Mouse (Mus musculus): ENCODE data around the gene Itpr2. TPM values are rescaled to one million over a fixed set of nuclear protein-coding genes. Genes with fewer than 3 reads are reported as not detected.

The Itpr2 gene
- polyA plus RNA-seq, 1 experiment from 2014 or later: 9.3 TPM

DNA sequence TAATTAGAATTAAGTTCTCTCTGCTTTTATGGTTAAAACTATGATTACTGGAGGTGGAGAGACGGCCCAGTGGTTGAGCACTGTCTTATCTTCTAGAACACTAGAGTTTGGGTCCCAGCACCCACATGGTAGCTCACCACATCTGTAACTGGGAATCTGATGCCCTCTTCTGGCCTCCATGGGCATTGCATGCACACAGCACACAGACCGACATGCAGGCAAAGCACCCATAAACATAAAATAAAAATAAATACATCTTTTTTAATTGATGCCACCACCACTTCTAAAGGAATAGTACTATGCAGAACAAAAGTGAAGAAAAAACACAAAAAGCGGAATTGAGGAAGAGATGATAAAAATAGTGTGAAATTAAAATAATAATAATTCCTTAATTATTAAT lies 243.8 kb downstream of the Itpr2 start:
- H3K36me3 ChIP-seq: no peaks in the 10 kb centered on the region
- 96% methylated on average over 3 of the region's 3 CpGs for WGBS
- H3K9ac ChIP-seq: no peak overlapping the region
- no peak overlapping the region for H3K4me3 ChIP-seq
- H3K27ac ChIP-seq (replicated peaks): no peak overlapping the region
- H3K9me3 ChIP-seq: no peaks in the 10 kb centered on the region
- no peak overlapping the region for H3K4me2 ChIP-seq
- ATAC-seq (ENCODE audit: low FRiP score, low read depth): no peak
- no peaks in the 10 kb centered on the region for H3K27me3 ChIP-seq
- H3K4me1 ChIP-seq (replicated peaks): no peaks in the 10 kb centered on the region

DNA sequence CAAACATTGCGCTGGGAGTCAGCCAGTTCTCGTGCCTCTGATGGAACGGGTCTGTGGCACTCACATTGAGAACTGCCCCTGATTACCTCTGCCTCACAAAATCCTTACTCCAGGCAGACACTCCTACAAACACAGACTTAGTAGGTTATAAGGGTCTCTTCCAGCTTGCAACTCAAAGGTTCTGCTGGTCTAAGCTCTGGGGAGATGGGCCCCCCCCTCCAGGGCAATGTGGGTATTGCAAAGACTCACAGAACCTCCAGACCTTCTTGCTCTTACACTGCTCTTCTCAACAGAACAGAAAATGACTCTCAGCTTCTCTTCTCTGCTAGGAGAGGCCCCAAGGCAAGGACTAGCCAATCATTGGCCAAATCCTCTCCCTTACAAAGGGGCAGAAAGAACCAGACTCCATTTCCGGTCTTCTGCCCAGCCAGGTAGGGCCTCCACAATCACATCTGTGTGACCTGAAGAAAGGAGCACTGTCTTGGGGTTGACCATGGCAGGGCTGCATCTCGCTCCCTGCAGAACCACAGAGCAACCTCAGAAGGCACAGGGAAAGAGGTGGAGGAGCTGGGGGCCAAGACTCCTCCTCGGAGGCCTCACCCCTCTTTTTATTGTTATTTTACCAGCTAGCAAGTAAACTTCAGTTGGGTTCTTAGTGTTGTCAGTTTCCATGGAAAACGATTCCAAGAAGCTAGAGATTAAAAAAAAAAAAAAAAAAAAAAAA lies 244.9 kb downstream of the Itpr2 start:
- Histone ChIP-seq H3K27me3 (no peaks in the 10 kb centered on the region), H3K27ac (replicated peaks) (no peak overlapping the region), H3K4me2 (no peak overlapping the region), H3K9ac (no peak overlapping the region), H3K4me1 (replicated peaks) (no peaks in the 10 kb centered on the region), H3K36me3 (no peaks in the 10 kb centered on the region), H3K4me3 (no peak overlapping the region), H3K9me3 (no peaks in the 10 kb centered on the region)
- no peak for ATAC-seq (ENCODE audit: low FRiP score, low read depth)
- WGBS: 91% methylated on average over 7 of the region's 7 CpGs

DNA sequence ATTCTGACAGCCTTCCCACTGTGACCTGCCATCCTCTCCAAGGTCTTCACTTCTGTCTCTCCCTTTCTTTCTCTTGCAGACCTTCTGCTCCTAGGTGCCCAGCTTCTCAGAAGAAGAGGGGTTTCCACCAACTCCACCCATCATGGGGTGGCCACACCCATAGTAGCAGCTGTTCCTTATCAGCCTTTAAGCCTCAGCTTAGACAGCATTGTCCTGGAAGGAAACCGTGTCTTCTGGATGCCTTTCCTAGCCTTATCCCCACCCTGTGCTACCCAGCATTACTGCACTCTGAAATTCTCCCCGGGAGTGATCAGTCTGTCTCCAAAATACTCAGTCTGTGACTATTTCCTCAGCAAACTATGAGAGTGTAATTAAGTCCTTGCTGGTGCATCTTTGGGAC lies 245.6 kb downstream of the Itpr2 start:
- no peak for ATAC-seq (ENCODE audit: low FRiP score, low read depth)
- WGBS: 79% methylated on average over 2 of the region's 2 CpGs
- Histone ChIP-seq H3K4me2 (no peak overlapping the region), H3K9me3 (no peaks in the 10 kb centered on the region), H3K36me3 (no peaks in the 10 kb centered on the region), H3K9ac (no peak overlapping the region), H3K27me3 (no peaks in the 10 kb centered on the region), H3K27ac (replicated peaks) (no peak overlapping the region), H3K4me1 (replicated peaks) (no peaks in the 10 kb centered on the region), H3K4me3 (no peak overlapping the region)

DNA sequence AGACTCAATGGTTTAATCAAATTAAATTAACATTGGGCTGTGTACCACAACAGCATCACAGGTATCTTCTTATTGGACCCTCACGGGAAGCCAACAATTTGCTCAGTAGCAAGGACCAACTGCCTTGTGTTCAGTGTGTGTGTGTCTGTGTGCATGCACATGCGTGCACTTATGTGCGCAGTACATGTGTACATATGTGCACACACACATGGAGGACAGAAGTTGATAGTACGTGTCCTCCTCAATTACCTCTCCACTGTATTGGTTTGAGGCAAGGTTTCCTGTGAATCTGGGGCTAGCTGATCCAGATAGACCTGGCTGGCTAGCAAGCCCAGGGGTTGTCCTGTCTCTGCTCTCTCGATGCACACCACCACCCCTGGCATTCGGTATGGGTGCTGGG lies 246.4 kb downstream of the Itpr2 start:
- 97% methylated on average over 6 of the region's 6 CpGs for WGBS

DNA sequence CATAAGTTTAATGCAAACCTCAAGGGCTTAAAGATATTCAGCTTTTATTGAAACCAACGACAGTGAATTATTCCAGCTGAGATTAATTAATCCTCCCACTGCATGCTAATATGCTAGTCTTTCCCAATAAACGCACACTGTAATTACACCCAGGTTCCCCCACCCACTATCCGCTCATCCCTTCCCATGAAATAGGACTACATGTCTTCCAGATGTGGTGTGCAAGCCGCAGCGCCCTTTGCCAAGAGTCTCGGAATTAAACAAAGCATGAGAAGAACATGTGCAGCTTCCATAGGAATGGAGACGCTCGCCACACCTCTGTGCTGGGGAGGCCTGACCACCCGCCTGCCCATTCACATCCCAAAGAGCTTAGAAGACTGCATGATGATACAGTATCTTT lies 247.1 kb downstream of the Itpr2 start:
- no peak for ATAC-seq (ENCODE audit: low FRiP score, low read depth)
- WGBS: 71% methylated on average over 9 of the region's 9 CpGs

More for the DNA sequence above, 246.4 kb downstream of the Itpr2 start:
- Histone ChIP-seq H3K4me1 (replicated peaks) (no peaks in the 10 kb centered on the region), H3K4me3 (no peak overlapping the region), H3K27ac (replicated peaks) (no peak overlapping the region), H3K9ac (no peak overlapping the region), H3K4me2 (no peak overlapping the region), H3K27me3 (no peaks in the 10 kb centered on the region), H3K36me3 (no peaks in the 10 kb centered on the region), H3K9me3 (no peaks in the 10 kb centered on the region)
- ATAC-seq (ENCODE audit: low FRiP score, low read depth): no peak

DNA sequence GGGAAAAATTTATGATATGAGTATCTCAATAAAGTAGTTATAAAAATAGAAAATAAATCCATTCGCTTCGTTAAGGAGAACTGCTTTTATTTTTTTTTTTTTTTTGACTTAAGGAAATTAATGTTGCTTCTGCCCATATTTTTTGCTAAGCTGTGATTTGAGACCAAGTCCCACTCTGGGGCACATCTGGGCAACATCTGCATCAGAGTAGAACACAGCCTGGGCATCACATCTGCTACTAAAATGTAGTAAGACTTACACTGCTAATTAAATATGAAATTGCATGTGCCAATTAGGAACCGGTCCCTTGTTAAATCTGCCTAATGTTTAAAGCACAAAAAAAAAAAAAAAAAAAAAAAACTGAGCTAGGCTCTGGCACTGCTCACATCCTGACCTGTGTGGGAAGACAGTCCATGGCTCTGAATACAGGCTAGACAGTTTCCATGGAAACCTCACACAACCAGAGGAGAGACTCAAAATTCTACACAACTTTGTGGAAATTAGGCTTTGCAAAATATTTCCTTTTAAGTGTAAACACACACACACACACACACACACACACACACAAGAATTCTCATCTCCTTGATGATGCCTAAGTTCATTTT lies 247.7 kb downstream of the Itpr2 start:
- H3K9ac ChIP-seq: no peak overlapping the region
- ATAC-seq (ENCODE audit: low FRiP score, low read depth): no peak
- no peaks in the 10 kb centered on the region for H3K4me1 ChIP-seq (replicated peaks)
- H3K36me3 ChIP-seq: no peaks in the 10 kb centered on the region
- H3K27ac ChIP-seq (replicated peaks): no peak overlapping the region
- H3K4me2 ChIP-seq: no peak overlapping the region
- H3K9me3 ChIP-seq: no peaks in the 10 kb centered on the region
- 73% methylated on average over 3 of the region's 3 CpGs for WGBS
- no peak overlapping the region for H3K4me3 ChIP-seq
- no peaks in the 10 kb centered on the region for H3K27me3 ChIP-seq

More for the DNA sequence above, 247.1 kb downstream of the Itpr2 start:
- Histone ChIP-seq H3K4me2 (no peak overlapping the region), H3K9ac (no peak overlapping the region), H3K4me3 (no peak overlapping the region), H3K9me3 (no peaks in the 10 kb centered on the region), H3K36me3 (no peaks in the 10 kb centered on the region), H3K27ac (replicated peaks) (no peak overlapping the region), H3K4me1 (replicated peaks) (no peaks in the 10 kb centered on the region), H3K27me3 (no peaks in the 10 kb centered on the region)

DNA sequence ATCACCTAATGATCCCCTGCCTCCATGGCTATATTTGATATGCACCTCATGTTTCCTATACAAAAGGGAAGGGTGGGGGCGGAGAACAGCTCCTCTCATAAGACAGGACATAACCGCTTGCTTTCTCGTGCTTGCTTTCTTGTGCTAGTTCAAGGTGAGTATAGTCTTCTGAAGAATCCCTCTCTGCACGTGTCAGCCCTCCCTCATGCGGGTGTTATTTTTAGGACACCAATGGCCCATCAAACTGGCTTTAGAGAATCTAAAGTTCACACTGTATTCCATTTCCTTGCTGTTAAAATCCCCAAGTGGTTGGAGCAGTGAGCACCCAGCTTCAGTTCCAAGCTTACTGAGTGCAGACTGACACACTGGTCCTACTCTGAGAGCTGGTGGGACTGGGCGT lies 252.9 kb downstream of the Itpr2 start:
- Histone ChIP-seq H3K9ac (no peak overlapping the region), H3K27me3 (no peaks in the 10 kb centered on the region), H3K9me3 (no peaks in the 10 kb centered on the region), H3K27ac (replicated peaks) (no peak overlapping the region), H3K4me2 (no peak overlapping the region), H3K4me1 (replicated peaks) (no peaks in the 10 kb centered on the region), H3K4me3 (no peak overlapping the region), H3K36me3 (no peaks in the 10 kb centered on the region)
- 91% methylated on average over 6 of the region's 6 CpGs for WGBS
- no peak for ATAC-seq (ENCODE audit: low FRiP score, low read depth)

DNA sequence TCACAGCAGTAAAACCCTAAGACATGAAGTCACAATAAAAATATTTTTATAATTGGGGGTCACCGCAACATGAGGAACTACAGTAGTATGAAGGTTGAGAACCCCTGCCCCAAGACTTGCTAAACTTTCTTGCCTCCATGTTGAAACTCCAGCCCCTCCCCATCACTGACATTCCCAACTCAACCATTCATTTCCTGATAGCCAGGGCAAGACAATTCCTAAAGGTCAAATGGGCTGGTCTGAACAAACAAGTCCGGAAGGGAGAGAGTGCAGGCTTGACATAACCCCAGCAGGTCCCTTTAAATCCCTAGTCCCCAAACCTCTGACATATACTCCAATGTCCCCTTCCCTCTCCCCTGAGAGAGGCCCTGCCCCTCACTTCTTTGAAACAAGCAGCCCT lies 253.7 kb downstream of the Itpr2 start:
- no peaks in the 10 kb centered on the region for H3K36me3 ChIP-seq
- WGBS: 82% methylated on average over 2 of the region's 2 CpGs
- ATAC-seq (ENCODE audit: low FRiP score, low read depth): no peak

DNA sequence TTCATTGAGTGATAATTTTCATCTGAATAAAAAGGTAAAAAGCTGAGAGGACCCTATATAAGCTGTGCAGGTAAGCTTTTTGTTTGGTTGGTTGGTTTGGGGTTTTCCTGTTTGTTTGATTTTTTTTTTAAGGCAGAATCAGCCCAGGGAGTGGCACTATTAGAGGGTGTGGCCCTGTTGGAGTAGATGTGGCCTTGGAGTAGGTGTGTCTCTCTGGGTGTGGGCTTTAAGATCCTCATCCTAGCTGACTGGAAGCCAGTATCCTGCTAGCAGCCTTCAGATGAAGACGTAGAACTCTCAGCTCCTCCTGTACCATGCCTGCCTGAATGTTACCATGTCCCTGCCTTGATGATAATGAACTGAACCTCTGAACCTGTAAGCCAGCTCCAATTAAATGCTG lies 254.1 kb downstream of the Itpr2 start:
- no peaks in the 10 kb centered on the region for H3K4me1 ChIP-seq (replicated peaks)
- no peaks in the 10 kb centered on the region for H3K9me3 ChIP-seq
- H3K4me3 ChIP-seq: no peak overlapping the region
- WGBS: 79% methylated on average over 1 of the region's 1 CpGs
- H3K36me3 ChIP-seq: no peaks in the 10 kb centered on the region
- H3K27ac ChIP-seq (replicated peaks): no peak overlapping the region
- H3K27me3 ChIP-seq: no peaks in the 10 kb centered on the region
- H3K9ac ChIP-seq: no peak overlapping the region
- H3K4me2 ChIP-seq: no peak overlapping the region
- ATAC-seq (ENCODE audit: low FRiP score, low read depth): no peak

More for the DNA sequence above, 253.7 kb downstream of the Itpr2 start:
- no peaks in the 10 kb centered on the region for H3K27me3 ChIP-seq
- no peaks in the 10 kb centered on the region for H3K4me1 ChIP-seq (replicated peaks)
- no peak overlapping the region for H3K4me3 ChIP-seq
- H3K4me2 ChIP-seq: no peak overlapping the region
- H3K9me3 ChIP-seq: no peaks in the 10 kb centered on the region
- H3K27ac ChIP-seq (replicated peaks): no peak overlapping the region
- no peak overlapping the region for H3K9ac ChIP-seq

DNA sequence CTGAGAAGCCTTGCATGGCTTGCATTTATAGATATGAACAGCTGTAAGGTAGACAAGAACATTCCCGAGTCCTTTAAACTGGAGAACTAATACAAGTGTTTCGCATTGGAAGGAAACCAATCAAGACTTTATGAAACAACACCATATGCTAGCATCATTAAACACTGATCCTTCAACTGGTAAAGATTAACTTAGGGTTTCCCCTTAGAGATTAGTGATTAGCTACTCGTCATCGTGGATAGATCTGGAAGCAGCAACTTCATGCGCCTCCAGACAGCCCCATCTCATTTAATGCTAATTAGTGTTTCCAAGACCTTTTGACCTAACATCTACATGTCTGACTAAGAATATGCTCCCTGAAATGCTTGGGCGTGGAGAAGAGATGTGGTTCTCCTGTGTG lies 255.7 kb downstream of the Itpr2 start:
- Histone ChIP-seq H3K4me3 (no peak overlapping the region), H3K4me2 (no peak overlapping the region), H3K27me3 (no peaks in the 10 kb centered on the region), H3K9me3 (no peaks in the 10 kb centered on the region), H3K27ac (replicated peaks) (no peak overlapping the region), H3K9ac (no peak overlapping the region), H3K4me1 (replicated peaks) (no peaks in the 10 kb centered on the region), H3K36me3 (no peaks in the 10 kb centered on the region)
- no peak for ATAC-seq (ENCODE audit: low FRiP score, low read depth)
- WGBS: 74% methylated on average over 6 of the region's 6 CpGs

DNA sequence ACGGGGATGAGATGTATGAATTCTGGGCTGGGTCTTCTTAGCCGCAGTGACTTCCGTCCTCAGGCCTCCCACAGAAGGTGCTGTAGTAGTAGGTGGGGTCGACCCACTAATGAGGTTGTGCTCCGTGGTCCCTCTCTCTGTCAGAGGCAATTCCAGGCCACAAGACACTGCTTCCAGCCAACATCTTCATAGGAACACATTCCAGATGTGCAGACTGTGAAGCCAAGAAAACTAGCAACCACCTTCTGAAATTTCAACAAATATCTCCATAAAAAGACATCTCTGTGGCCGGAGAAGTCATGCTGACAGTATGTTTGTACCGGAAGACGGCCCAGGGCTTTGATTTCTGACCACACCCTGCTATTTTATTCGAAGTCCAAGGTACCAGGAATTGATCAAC lies 256.1 kb downstream of the Itpr2 start:
- no peak overlapping the region for H3K4me3 ChIP-seq
- WGBS: 88% methylated on average over 9 of the region's 9 CpGs
- no peak overlapping the region for H3K4me2 ChIP-seq
- no peaks in the 10 kb centered on the region for H3K9me3 ChIP-seq
- no peaks in the 10 kb centered on the region for H3K27me3 ChIP-seq
- no peak for ATAC-seq (ENCODE audit: low FRiP score, low read depth)
- no peak overlapping the region for H3K9ac ChIP-seq
- H3K36me3 ChIP-seq: no peaks in the 10 kb centered on the region
- H3K4me1 ChIP-seq (replicated peaks): no peaks in the 10 kb centered on the region
- no peak overlapping the region for H3K27ac ChIP-seq (replicated peaks)

DNA sequence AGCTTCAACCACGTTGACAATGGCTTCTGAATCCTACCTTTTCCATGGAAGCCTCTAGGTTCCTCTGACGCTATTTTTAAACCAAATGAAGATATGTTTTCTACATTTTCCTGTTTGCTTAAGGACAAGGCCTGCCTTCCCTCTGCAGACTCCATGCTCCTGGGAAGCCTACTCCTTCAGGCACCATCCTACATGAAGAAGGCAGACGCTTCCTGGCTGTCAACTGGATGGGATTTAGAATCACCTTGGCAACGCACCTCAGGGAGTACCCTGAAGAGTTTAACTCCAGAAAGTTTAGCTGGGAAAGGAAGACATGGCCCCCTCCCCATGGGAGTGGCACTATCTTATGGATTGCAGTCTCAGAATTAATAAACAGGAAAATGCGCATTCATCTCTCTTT lies 259.0 kb downstream of the Itpr2 start:
- ATAC-seq (ENCODE audit: low FRiP score, low read depth): no peak
- 66% methylated on average over 5 of the region's 5 CpGs for WGBS

DNA sequence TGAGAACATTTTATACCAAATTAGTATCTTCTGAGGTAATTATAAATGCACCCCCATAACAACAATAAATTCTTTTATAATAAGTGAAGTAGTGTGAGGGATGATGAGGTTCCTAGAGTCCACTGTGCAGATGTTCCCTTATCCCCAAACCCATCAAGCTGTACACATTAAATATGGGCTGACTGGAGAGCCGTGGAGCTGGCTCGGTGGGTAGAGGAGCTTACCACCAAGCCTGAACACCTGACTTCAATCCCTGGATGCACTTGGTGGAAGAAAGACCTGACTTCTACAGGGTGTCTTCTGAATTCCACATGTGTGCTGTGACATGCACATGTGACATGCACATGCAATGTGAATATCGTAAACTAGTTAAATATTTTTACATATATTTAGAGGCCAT lies 260.7 kb downstream of the Itpr2 start:
- Histone ChIP-seq H3K4me1 (replicated peaks) (no peaks in the 10 kb centered on the region), H3K27ac (replicated peaks) (no peak overlapping the region), H3K4me3 (no peak overlapping the region), H3K36me3 (no peaks in the 10 kb centered on the region), H3K27me3 (no peaks in the 10 kb centered on the region), H3K9me3 (no peaks in the 10 kb centered on the region), H3K9ac (no peak overlapping the region), H3K4me2 (no peak overlapping the region)
- 92% methylated on average over 3 of the region's 3 CpGs for WGBS
- ATAC-seq (ENCODE audit: low FRiP score, low read depth): no peak

More for the DNA sequence above, 259.0 kb downstream of the Itpr2 start:
- H3K4me1 ChIP-seq (replicated peaks): no peaks in the 10 kb centered on the region
- H3K9ac ChIP-seq: no peak overlapping the region
- H3K36me3 ChIP-seq: no peaks in the 10 kb centered on the region
- H3K27ac ChIP-seq (replicated peaks): no peak overlapping the region
- no peaks in the 10 kb centered on the region for H3K27me3 ChIP-seq
- no peaks in the 10 kb centered on the region for H3K9me3 ChIP-seq
- no peak overlapping the region for H3K4me2 ChIP-seq
- no peak overlapping the region for H3K4me3 ChIP-seq
